Mouse (Mus musculus): ENCODE measurements around the gene Tlx3. TPM values are rescaled to one million over a fixed set of nuclear protein-coding genes. Genes with fewer than 3 reads are reported as not detected.

Gene Tlx3
- polyA plus RNA-seq, 1 experiment: not detected

DNA sequence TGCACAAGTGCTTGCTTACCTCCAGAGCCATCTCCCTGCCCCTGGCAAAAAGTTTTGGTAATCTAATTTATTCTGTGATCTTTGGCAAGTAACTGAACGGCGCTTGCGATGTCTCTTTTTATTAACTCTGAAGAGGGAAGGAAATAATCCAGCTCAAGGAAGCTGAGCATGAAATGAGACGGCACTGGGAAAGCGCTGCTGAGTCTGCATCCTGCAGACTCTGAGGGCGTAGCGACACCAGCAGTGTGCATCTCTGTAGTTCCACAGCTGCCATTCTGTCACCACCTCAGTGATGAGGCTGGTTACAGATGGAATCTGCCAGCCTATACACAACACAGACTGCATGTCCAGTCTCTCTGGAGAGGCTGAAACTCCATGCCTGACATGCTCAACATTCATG is 17.4 kb upstream of the Tlx3 start:
- 75% methylated on average over 7 of the region's 7 CpGs for WGBS
- TF ChIP-seq CTCF (conservative IDR thresholded peaks at IDR 0.05; ENCODE audit: insufficient read depth, insufficient read length, low read depth, low read length) (no peak), POLR2A (IDR thresholded peaks at IDR 0.05; ENCODE audit: low read depth, low read length) (no peak)
- DNase-seq: no peak
- Histone ChIP-seq H3K36me3 (ENCODE audit: control insufficient read depth, insufficient read depth, low read length) (no peaks in the 10 kb centered on the region), H3K4me3 (ENCODE audit: insufficient read depth, low read depth, low read length) (no peak overlapping the region), H3K4me1 (ENCODE audit: control insufficient read depth, insufficient read depth, low read length) (no peaks in the 10 kb centered on the region), H3K27ac (ENCODE audit: insufficient read depth, low read depth, low read length) (no peak overlapping the region), H3K27me3 (replicated peaks; ENCODE audit: control insufficient read depth, insufficient read depth, low read length) (no peaks in the 10 kb centered on the region)

DNA sequence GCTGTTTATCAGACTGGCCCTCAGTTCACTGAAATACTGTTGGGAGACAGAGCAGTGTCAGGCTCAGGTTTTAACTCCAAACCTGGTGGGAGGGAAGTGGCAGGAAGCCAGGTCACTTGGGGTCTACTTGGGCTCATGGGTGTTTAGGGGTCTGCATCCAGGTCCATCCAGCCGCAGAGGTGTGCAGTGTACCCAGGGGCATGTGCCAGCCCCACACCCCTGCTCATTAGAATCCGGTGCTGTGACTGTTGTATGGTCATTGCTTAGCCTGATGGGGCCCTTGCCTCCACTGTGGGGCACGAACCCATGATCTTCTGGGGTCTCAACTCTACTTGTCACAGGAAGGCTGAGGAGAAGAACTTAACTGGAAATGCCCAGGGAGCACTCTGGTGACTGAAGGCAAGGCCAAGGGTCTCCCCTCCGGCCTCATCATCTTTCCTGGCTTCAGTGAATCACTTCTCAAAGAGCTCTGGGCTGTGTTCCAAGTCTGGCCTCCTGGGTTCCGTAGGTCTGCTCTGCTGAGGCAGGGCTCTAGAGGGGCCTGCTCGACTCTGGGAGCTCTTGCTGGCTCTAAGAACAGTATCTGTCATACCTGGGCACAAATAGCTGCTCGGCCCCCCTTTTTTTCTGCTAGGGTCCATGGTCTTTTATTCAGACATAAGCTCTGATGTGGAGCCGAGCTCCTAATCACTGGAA is 14.1 kb upstream of the Tlx3 start:
- Histone ChIP-seq H3K27ac (ENCODE audit: insufficient read depth, low read depth, low read length) (no peak overlapping the region), H3K27me3 (replicated peaks; ENCODE audit: control insufficient read depth, insufficient read depth, low read length) (no peaks in the 10 kb centered on the region), H3K36me3 (ENCODE audit: control insufficient read depth, insufficient read depth, low read length) (no peaks in the 10 kb centered on the region), H3K4me1 (ENCODE audit: control insufficient read depth, insufficient read depth, low read length) (no peaks in the 10 kb centered on the region), H3K4me3 (ENCODE audit: insufficient read depth, low read depth, low read length) (no peak overlapping the region)
- DNase-seq: no peak
- 64% methylated on average over 8 of the region's 8 CpGs for WGBS
- no peak for TF ChIP-seq POLR2A (IDR thresholded peaks at IDR 0.05; ENCODE audit: low read depth, low read length)
- TF ChIP-seq CTCF (conservative IDR thresholded peaks at IDR 0.05; ENCODE audit: insufficient read depth, insufficient read length, low read depth, low read length): no peak

DNA sequence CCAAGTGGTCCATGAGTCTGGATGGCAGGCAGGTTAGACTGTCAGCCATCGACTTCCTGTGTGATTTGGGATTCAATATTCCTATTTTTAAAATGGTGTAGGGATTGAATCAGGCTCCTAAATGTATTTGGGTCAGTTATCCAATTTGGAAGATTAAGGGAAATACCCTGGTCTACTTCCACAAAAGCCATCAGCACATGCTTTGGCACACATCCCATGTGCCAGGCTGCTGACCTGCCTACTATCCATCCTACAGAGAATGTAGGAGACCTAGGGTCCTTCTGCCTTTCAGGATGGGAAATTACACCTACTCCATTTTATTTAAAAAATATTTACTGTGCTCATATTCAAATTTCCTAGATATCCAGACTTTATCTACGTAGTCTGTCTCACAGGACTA is 4.0 kb upstream of the Tlx3 start:
- DNase-seq: no peak
- no peak overlapping the region for H3K4me3 ChIP-seq (ENCODE audit: insufficient read depth, low read depth, low read length)
- H3K27ac ChIP-seq (ENCODE audit: insufficient read depth, low read depth, low read length): no peak overlapping the region
- TF ChIP-seq CTCF (conservative IDR thresholded peaks at IDR 0.05; ENCODE audit: insufficient read depth, insufficient read length, low read depth, low read length) (no peak), POLR2A (IDR thresholded peaks at IDR 0.05; ENCODE audit: low read depth, low read length) (no peak)
- peaks cover 14% of the 10 kb centered on the region for H3K27me3 ChIP-seq (replicated peaks; ENCODE audit: control insufficient read depth, insufficient read depth, low read length)
- H3K36me3 ChIP-seq (ENCODE audit: control insufficient read depth, insufficient read depth, low read length): no peaks in the 10 kb centered on the region
- 93% methylated on average over 2 of the region's 2 CpGs for WGBS
- H3K4me1 ChIP-seq (ENCODE audit: control insufficient read depth, insufficient read depth, low read length): no peaks in the 10 kb centered on the region

DNA sequence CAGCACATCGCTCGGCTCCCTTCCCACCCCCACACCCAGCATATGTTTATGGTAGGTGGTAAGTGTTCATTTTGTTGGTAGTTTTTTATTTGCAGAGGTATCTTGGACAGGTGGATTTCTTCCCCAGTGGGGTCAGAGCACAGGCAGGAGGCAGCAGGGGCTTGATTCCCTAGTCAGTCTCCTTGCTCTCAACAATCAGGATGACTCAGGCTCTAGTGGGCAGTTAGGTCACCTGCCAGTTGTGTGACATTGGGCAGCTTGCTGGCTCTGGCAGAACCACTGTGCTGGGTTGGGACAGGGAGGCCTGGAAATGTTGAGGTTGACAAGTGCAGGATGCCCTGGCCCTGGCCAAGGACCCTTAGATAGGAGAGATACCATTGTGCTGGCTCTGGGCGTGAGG is 1.6 kb upstream of the Tlx3 start:
- no peak for TF ChIP-seq POLR2A (IDR thresholded peaks at IDR 0.05; ENCODE audit: low read depth, low read length)
- TF ChIP-seq CTCF (conservative IDR thresholded peaks at IDR 0.05; ENCODE audit: insufficient read depth, insufficient read length, low read depth, low read length): no peak
- H3K4me1 ChIP-seq (ENCODE audit: control insufficient read depth, insufficient read depth, low read length): no peaks in the 10 kb centered on the region
- H3K27ac ChIP-seq (ENCODE audit: insufficient read depth, low read depth, low read length): no peak overlapping the region
- WGBS: 25% methylated on average over 3 of the region's 3 CpGs
- no peak overlapping the region for H3K4me3 ChIP-seq (ENCODE audit: insufficient read depth, low read depth, low read length)
- no peaks in the 10 kb centered on the region for H3K36me3 ChIP-seq (ENCODE audit: control insufficient read depth, insufficient read depth, low read length)
- no peak for DNase-seq
- peaks cover 26% of the 10 kb centered on the region for H3K27me3 ChIP-seq (replicated peaks; ENCODE audit: control insufficient read depth, insufficient read depth, low read length)

DNA sequence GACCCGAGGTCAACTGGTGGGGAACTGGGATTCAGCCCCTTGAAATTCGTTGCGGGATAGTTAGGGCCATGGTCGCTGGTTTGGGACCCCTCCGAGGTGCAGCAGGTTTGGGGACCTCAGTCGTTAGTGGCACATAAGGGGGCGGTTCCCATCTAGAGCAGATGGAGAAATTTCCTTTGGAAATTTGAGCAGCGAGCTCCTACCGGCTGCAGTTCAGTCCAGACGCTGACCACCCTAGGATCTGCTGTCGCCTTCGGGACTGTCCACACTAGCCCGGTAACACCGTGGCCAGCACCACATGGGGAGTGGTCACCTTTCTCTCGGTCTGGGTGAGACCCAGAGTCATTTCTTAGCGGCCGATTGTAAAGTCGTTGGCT is 928 bp upstream of the Tlx3 start:
- DNase-seq: no peak
- Histone ChIP-seq H3K4me3 (ENCODE audit: insufficient read depth, low read depth, low read length) (no peak overlapping the region), H3K27me3 (replicated peaks; ENCODE audit: control insufficient read depth, insufficient read depth, low read length) (peaks cover 26% of the 10 kb centered on the region), H3K36me3 (ENCODE audit: control insufficient read depth, insufficient read depth, low read length) (no peaks in the 10 kb centered on the region), H3K4me1 (ENCODE audit: control insufficient read depth, insufficient read depth, low read length) (no peaks in the 10 kb centered on the region), H3K27ac (ENCODE audit: insufficient read depth, low read depth, low read length) (no peak overlapping the region)
- 5% methylated on average over 18 of the region's 18 CpGs for WGBS
- TF ChIP-seq POLR2A (IDR thresholded peaks at IDR 0.05; ENCODE audit: low read depth, low read length) (no peak), CTCF (conservative IDR thresholded peaks at IDR 0.05; ENCODE audit: insufficient read depth, insufficient read length, low read depth, low read length) (no peak)

DNA sequence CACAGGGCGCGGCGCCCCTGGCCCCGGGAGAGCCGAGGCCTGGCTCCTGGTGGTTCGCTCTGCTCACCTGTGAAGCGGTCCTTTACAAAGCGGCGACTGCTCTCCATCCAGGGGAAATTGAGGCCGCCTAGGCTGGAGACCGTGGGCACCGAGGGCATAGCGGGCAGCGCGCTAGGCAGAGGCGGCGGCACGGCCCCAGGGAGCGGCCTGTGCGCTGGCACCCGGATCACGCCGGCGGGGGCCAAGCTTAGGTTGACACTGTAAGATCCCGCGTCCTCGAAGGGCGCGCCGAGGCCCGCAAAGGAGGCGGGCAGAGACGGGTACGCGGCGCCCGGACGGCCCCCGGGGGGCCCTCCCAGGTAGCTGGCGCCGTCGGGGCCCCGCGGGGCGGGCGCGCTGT is 417 bp downstream of the Tlx3 start:
- TF ChIP-seq POLR2A (IDR thresholded peaks at IDR 0.05; ENCODE audit: low read depth, low read length): no peak
- no peak for TF ChIP-seq CTCF (conservative IDR thresholded peaks at IDR 0.05; ENCODE audit: insufficient read depth, insufficient read length, low read depth, low read length)
- Histone ChIP-seq H3K4me1 (ENCODE audit: control insufficient read depth, insufficient read depth, low read length) (no peaks in the 10 kb centered on the region), H3K27me3 (replicated peaks; ENCODE audit: control insufficient read depth, insufficient read depth, low read length) (peaks cover 30% of the 10 kb centered on the region), H3K27ac (ENCODE audit: insufficient read depth, low read depth, low read length) (no peak overlapping the region), H3K36me3 (ENCODE audit: control insufficient read depth, insufficient read depth, low read length) (no peaks in the 10 kb centered on the region), H3K4me3 (ENCODE audit: insufficient read depth, low read depth, low read length) (no peak overlapping the region)
- 5% methylated on average over 46 of the region's 47 CpGs for WGBS
- DNase-seq: no peak

DNA sequence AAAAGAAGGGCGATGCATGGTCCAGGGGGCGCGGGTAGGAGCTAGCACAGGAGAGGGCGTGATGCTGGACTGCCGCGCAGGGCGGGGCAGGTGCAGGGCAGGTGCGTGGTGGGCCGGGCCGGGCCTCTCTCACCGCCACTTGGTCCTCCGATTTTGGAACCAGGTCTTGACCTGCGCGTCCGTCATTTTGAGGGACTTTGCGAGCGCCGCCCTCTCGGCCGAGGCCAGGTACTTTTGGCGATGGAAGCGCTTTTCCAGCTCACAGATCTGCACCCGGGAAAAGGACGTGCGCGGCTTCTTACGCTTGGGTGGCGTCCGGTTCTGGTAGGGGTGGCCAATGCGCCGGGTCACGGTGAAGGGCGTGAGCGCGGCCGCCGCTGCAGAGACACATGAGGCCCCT is 1.1 kb downstream of the Tlx3 start:
- DNase-seq: no peak
- peaks cover 30% of the 10 kb centered on the region for H3K27me3 ChIP-seq (replicated peaks; ENCODE audit: control insufficient read depth, insufficient read depth, low read length)
- H3K4me3 ChIP-seq (ENCODE audit: insufficient read depth, low read depth, low read length): no peak overlapping the region

More for the DNA sequence above, 1.1 kb downstream of the Tlx3 start:
- 3% methylated on average over 37 of the region's 37 CpGs for WGBS
- H3K27ac ChIP-seq (ENCODE audit: insufficient read depth, low read depth, low read length): no peak overlapping the region
- no peaks in the 10 kb centered on the region for H3K36me3 ChIP-seq (ENCODE audit: control insufficient read depth, insufficient read depth, low read length)
- TF ChIP-seq CTCF (conservative IDR thresholded peaks at IDR 0.05; ENCODE audit: insufficient read depth, insufficient read length, low read depth, low read length) (no peak), POLR2A (IDR thresholded peaks at IDR 0.05; ENCODE audit: low read depth, low read length) (no peak)
- no peaks in the 10 kb centered on the region for H3K4me1 ChIP-seq (ENCODE audit: control insufficient read depth, insufficient read depth, low read length)

All from kidney, adult 2 months (tissue).